Mouse (Mus musculus): Measurements from ENCODE around the gene Sdf2l1.

Sdf2l1 gene

GRCm38 (mm10) chr16:17124119-17124870 lies 7.9 kb downstream of the Sdf2l1 start:
- DNase-seq (ENCODE audit: low spot score in 2 of 2) = no peak

DNA sequence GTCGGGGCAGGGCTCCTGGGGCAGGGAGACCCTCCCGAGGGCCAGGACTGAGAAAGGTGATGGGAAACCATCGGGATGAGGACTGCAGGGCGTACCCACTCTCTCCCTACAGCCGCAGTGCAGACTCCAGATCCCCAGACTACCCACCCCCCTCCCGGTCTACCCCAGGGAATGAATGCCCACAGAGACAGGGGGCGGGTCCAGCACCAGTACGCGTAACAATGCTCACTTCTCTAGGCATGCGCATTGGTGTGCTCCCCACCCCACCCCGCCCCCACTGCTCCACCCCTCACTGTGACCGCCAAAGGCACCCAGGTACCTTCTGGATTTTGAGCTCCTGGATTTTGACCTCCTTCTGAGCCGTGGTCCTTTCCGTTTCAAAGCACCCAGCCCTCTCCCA lies 10.6 kb downstream of the Sdf2l1 start:
- DNase-seq (ENCODE audit: low spot score in 2 of 2) = no peak

GRCm38 (mm10) chr16:17117309-17117799 lies 14.8 kb downstream of the Sdf2l1 start:
- DNase-seq (ENCODE audit: low spot score in 2 of 2) = no peak

- peak; percentile 35 to 65 for DNase-seq (ENCODE audit: low spot score in 2 of 2)
Measured at GRCm38 (mm10) chr16:17110771-17111743, 21.1 kb downstream of the Sdf2l1 start, which contains the start of gene Ppil2. Gene Ppil2 (minus strand): TSS chr16:17111257.

- no peak for DNase-seq (ENCODE audit: low spot score in 2 of 2)
Measured at GRCm38 (mm10) chr16:17104600-17104999, 27.6 kb downstream of the Sdf2l1 start.

DNA sequence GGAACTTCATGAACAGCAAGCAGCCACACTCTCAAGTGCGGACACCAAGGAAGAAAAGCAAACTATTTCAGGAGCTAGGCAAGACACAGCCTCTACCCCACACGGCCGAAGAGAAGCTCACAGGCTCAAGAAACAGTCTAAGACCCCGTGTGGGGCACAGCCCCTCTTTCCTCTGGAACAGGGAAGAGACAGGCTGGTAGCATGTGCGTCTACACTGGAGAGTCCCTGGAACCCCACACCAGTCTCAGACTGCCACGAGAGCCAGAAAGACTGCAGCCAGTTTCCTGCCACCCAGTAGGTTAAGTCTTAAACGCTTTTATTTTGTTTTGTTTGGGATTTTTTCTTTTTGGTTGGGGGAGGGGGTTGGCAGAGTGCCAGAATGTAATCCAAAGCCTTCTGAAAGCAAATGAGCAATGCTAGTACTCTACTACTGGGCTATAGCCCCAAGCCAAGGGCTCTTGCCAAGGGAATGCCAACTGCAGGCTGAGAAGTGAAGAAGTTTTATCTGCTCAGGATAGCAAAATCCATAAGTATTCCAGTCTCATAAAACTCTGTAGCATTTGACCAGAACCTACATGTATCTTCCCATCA lies 29.5 kb downstream of the Sdf2l1 start:
- no peak for DNase-seq (ENCODE audit: low spot score in 2 of 2)

DNA sequence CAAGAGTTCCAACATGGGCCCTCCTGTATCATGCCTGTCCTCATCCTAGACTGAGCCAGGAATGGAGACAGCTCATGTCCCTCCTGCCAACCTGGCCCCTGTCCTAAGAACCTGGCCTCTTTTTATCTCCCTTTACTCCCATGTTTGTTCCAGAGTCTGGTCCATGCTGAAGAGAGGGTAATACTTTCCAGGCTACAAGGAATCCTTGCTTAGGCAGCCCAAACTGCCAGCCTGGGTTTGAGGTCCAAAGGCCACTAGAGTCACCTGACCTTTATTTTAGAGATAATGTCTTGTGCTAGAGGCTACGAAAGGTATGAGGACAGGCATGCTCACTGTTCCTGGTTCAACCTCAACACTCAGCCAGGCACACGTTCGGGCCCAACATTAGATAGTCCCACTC lies 35.2 kb downstream of the Sdf2l1 start:
- no peak for DNase-seq (ENCODE audit: low spot score in 2 of 2)

GRCm38 (mm10) chr16:17088346-17088745 lies 43.8 kb downstream of the Sdf2l1 start:
- DNase-seq (ENCODE audit: low spot score in 2 of 2) = no peak

- DNase-seq (ENCODE audit: low spot score in 2 of 2) = peak in 1 of 2 experiments; percentile 49
Measured at GRCm38 (mm10) chr16:17086669-17087193, 45.5 kb downstream of the Sdf2l1 start.

GRCm38 (mm10) chr16:17086241-17086640 lies 45.9 kb downstream of the Sdf2l1 start:
- DNase-seq (ENCODE audit: low spot score in 2 of 2) = no peak

DNA sequence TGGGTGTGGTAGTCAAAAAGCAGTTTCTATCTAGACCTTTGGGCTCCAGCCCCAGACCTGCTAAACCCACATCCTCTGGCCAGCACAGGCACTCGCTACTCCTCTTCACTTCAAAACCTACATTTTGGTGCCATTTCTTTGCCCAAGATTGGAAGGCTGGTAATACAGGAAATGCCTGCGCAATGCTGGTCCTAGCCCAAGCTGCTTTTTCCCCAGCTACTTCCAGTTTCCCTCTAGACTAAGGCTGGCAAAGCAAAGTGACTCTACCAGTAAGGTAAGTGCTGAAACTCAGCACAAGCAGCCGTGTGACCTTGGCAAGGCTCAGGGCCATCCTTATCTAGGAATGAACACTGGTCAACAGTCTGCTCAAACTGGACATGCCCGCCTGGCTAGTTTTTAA lies 46.5 kb downstream of the Sdf2l1 start:
- DNase-seq (ENCODE audit: low spot score in 2 of 2) = no peak

- DNase-seq (ENCODE audit: low spot score in 2 of 2) = no peak
Measured at GRCm38 (mm10) chr16:17082121-17082792, 49.9 kb downstream of the Sdf2l1 start.

Data from left cerebral cortex, adult 9 months (tissue).